23 mouse cellular contexts compared by ENCODE assay signal in the genomic region with DNA sequence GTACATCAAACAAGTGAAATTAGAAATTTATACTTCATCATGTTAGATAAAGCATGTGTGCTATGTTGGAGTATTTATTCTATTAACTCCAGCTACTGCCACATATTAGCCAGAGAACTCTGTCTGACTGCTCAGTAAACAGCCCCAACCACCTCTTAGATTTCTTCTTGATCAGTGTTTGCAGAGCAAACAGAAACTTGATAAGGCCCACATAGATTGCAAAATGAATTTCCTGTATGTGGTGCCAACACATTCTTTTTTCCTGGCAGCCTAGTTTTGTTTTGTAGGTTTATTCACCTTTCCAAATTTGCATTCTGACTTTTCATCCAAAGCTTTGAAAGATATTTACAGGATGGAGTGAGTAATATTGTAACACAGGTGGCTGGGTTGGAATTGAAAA. TPM values are rescaled to one million over a fixed set of nuclear protein-coding genes. Genes with fewer than 3 reads are reported as not detected.
A peak's percentile ranks its signal among the peaks of the same experiment; 100 is the strongest.
DNase-seq lines count a peak whose midpoint lies in the region; ATAC-seq and TF ChIP-seq lines count a peak whose summit lies in the region.
"Had no signal": no experiment of that assay in that cellular context is flagged by ENCODE, and none has a peak within 500 bp of the region (broad histone marks: within the 10 kb centered on the region; RNA-seq: fewer than 3 reads in every experiment).

No protein-coding gene starts in this region.

- no peak for ATAC-seq in embryonic facial prominence, embryonic 14.5 days (ENCODE audit: low read depth)
- peak; percentile 84 for ATAC-seq in intestine, embryonic 16.5 days
- ATAC-seq in lung, postnatal 0 days, result peak; percentile 94
- peak; percentile 87 for ATAC-seq in stomach, embryonic 16.5 days (ENCODE audit: insufficient read depth, low FRiP score)
- ATAC-seq: forebrain, embryonic 16.5 days; hindbrain, embryonic 16.5 days had no signal

- H3K36me3 ChIP-seq in embryonic facial prominence, embryonic 14.5 days (ENCODE audit: control insufficient read depth, insufficient read depth, low read length), result no peaks in the 10 kb centered on the region
- no peaks in the 10 kb centered on the region for H3K36me3 ChIP-seq in embryonic facial prominence, embryonic 10.5 days (replicated peaks)
- H3K36me3 ChIP-seq in intestine, embryonic 16.5 days (ENCODE audit: control insufficient read depth, insufficient read depth, low read length), result no peaks in the 10 kb centered on the region
- H3K36me3 ChIP-seq in lung, postnatal 0 days (ENCODE audit: insufficient read depth, low read length), result no peaks in the 10 kb centered on the region
- H3K36me3 ChIP-seq in stomach, embryonic 16.5 days (ENCODE audit: control insufficient read depth, insufficient read depth, low read length), result no peaks in the 10 kb centered on the region
- H3K36me3 ChIP-seq: forebrain, embryonic 10.5 days; limb, embryonic 15.5 days; midbrain, embryonic 12.5 days had no signal

- TF ChIP-seq CTCF in lung, postnatal 0 days (IDR thresholded peaks at IDR 0.05), result no peak

- H3K27me3 ChIP-seq in embryonic facial prominence, embryonic 14.5 days (replicated peaks; ENCODE audit: control insufficient read depth, insufficient read depth, low read length), result no peaks in the 10 kb centered on the region
- no peaks in the 10 kb centered on the region for H3K27me3 ChIP-seq in embryonic facial prominence, embryonic 10.5 days (replicated peaks; ENCODE audit: low read depth, poor library complexity, severe bottlenecking)
- no peaks in the 10 kb centered on the region for H3K27me3 ChIP-seq in intestine, embryonic 16.5 days (replicated peaks; ENCODE audit: control insufficient read depth, insufficient read depth, low read length)
- H3K27me3 ChIP-seq in lung, postnatal 0 days (replicated peaks; ENCODE audit: insufficient read depth, low read length), result no peaks in the 10 kb centered on the region
- H3K27me3 ChIP-seq in stomach, embryonic 16.5 days (ENCODE audit: control insufficient read depth, insufficient read depth, low read length), result no peaks in the 10 kb centered on the region
- H3K27me3 ChIP-seq: limb, embryonic 15.5 days; midbrain, embryonic 12.5 days had no signal

- H3K9me3 ChIP-seq in embryonic facial prominence, embryonic 14.5 days (ENCODE audit: control insufficient read depth, low read length), result no peaks in the 10 kb centered on the region
- H3K9me3 ChIP-seq in embryonic facial prominence, embryonic 10.5 days, result no peaks in the 10 kb centered on the region
- no peaks in the 10 kb centered on the region for H3K9me3 ChIP-seq in intestine, embryonic 16.5 days (ENCODE audit: control insufficient read depth, low read length)
- no peaks in the 10 kb centered on the region for H3K9me3 ChIP-seq in lung, postnatal 0 days (ENCODE audit: low read length)
- no peaks in the 10 kb centered on the region for H3K9me3 ChIP-seq in stomach, embryonic 16.5 days (replicated peaks; ENCODE audit: control insufficient read depth, low read length)
- H3K9me3 ChIP-seq: forebrain, embryonic 10.5 days; limb, embryonic 15.5 days; midbrain, embryonic 12.5 days had no signal

- peak; percentile 13 for DNase-seq in embryonic facial prominence, embryonic 14.5 days (ENCODE audit: low spot score)
- no peak for DNase-seq in embryonic facial prominence, embryonic 10.5 days (ENCODE audit: low spot score)
- DNase-seq in lung, postnatal 0 days (ENCODE audit: low spot score), result peak; percentile 92
- DNase-seq in layer of hippocampus, adult 9-10 months (ENCODE audit: low spot score), result no peak
- no peak for DNase-seq in frontal cortex, postnatal 14 days (ENCODE audit: low spot score in 2 of 2)
- DNase-seq: adrenal gland, postnatal 10 days; cerebellum, adult 2 months; gastrocnemius, postnatal 14 days; heart, adult 11 months; kidney, adult 18-20 months; kidney, postnatal 25 days; left cerebral cortex, postnatal 4 days; thymus, postnatal 25 days had no signal

- no peak overlapping the region for H3K9ac ChIP-seq in embryonic facial prominence, embryonic 14.5 days (ENCODE audit: low read depth, low read length)
- no peak overlapping the region for H3K9ac ChIP-seq in intestine, embryonic 16.5 days (ENCODE audit: low read depth, low read length)
- H3K9ac ChIP-seq in lung, postnatal 0 days (replicated peaks; ENCODE audit: low read depth), result no peak overlapping the region
- no peak overlapping the region for H3K9ac ChIP-seq in stomach, embryonic 16.5 days (ENCODE audit: low read length)
- H3K9ac ChIP-seq: limb, embryonic 15.5 days; midbrain, embryonic 12.5 days had no signal

- no peaks in the 10 kb centered on the region for H3K4me1 ChIP-seq in embryonic facial prominence, embryonic 14.5 days (ENCODE audit: control insufficient read depth, insufficient read depth, low read length)
- H3K4me1 ChIP-seq in embryonic facial prominence, embryonic 10.5 days, result no peaks in the 10 kb centered on the region
- no peaks in the 10 kb centered on the region for H3K4me1 ChIP-seq in intestine, embryonic 16.5 days (ENCODE audit: control insufficient read depth, insufficient read depth, low read length)
- H3K4me1 ChIP-seq in lung, postnatal 0 days (ENCODE audit: insufficient read depth, low read depth, low read length), result no peaks in the 10 kb centered on the region
- no peaks in the 10 kb centered on the region for H3K4me1 ChIP-seq in stomach, embryonic 16.5 days (ENCODE audit: control insufficient read depth, insufficient read depth, low read length)
- H3K4me1 ChIP-seq: forebrain, embryonic 10.5 days; limb, embryonic 15.5 days; midbrain, embryonic 12.5 days had no signal

- no peak overlapping the region for H3K27ac ChIP-seq in embryonic facial prominence, embryonic 14.5 days (replicated peaks; ENCODE audit: low read depth, low read length)
- H3K27ac ChIP-seq in embryonic facial prominence, embryonic 10.5 days (replicated peaks), result no peak overlapping the region
- H3K27ac ChIP-seq in intestine, embryonic 16.5 days (ENCODE audit: low read length), result no peak overlapping the region
- no peak overlapping the region; the same call in 1 of the 2 replicates for H3K27ac ChIP-seq in lung, postnatal 0 days (ENCODE audit: low read length)
- H3K27ac ChIP-seq in stomach, embryonic 16.5 days (ENCODE audit: low read length), result no peak overlapping the region
- H3K27ac ChIP-seq: forebrain, embryonic 10.5 days; limb, embryonic 15.5 days; midbrain, embryonic 12.5 days had no signal

- no peak overlapping the region for H3K4me3 ChIP-seq in embryonic facial prominence, embryonic 14.5 days (ENCODE audit: low read depth, low read length)
- H3K4me3 ChIP-seq in embryonic facial prominence, embryonic 10.5 days, result no peak overlapping the region
- H3K4me3 ChIP-seq in intestine, embryonic 16.5 days (ENCODE audit: low read length), result no peak overlapping the region
- no peak overlapping the region for H3K4me3 ChIP-seq in lung, postnatal 0 days (ENCODE audit: low read depth, low read length)
- no peak overlapping the region for H3K4me3 ChIP-seq in stomach, embryonic 16.5 days (replicated peaks; ENCODE audit: low read length)
- H3K4me3 ChIP-seq: forebrain, embryonic 10.5 days; limb, embryonic 15.5 days; midbrain, embryonic 12.5 days had no signal

- H3K4me2 ChIP-seq in embryonic facial prominence, embryonic 14.5 days (ENCODE audit: low read depth, low read length), result no peak overlapping the region
- no peak overlapping the region for H3K4me2 ChIP-seq in intestine, embryonic 16.5 days (ENCODE audit: low read depth, low read length)
- no peak overlapping the region for H3K4me2 ChIP-seq in lung, postnatal 0 days (replicated peaks; ENCODE audit: low read depth, low read length)
- H3K4me2 ChIP-seq in stomach, embryonic 16.5 days (ENCODE audit: low read depth, low read length), result no peak overlapping the region
- H3K4me2 ChIP-seq: heart, embryonic 11.5 days; limb, embryonic 15.5 days; midbrain, embryonic 12.5 days had no signal

- TF ChIP-seq EP300 in lung, postnatal 0 days (IDR thresholded peaks at IDR 0.05), result peak; percentile 98

RNA-seq across cellular contexts. Expression of gene Grxcr1, which starts 41.2 kb away (rescaled TPM):
- polyA plus RNA-seq in embryonic facial prominence, embryonic 14.5 days (2014; fragmentation: Nextera tagmentation; extraction: Ambion mirVana), result 0.15 TPM in 1 of 2 replicates, not detected in the other
- 0.19 TPM in 2 replicates for polyA plus RNA-seq in embryonic facial prominence, embryonic 10.5 days (2016; fragmentation: Nextera tagmentation; extraction: Ambion mirVana)
- not detected in 2 replicates for polyA plus RNA-seq in intestine, embryonic 16.5 days (2015; fragmentation: Nextera tagmentation; extraction: Ambion mirVana)
- polyA plus RNA-seq in lung, postnatal 0 days (2015; fragmentation: Nextera tagmentation; extraction: Ambion mirVana), result not detected in 2 replicates
- not detected in 2 replicates for polyA plus RNA-seq in stomach, embryonic 16.5 days (2015; fragmentation: Nextera tagmentation; extraction: Ambion mirVana)
- polyA plus RNA-seq: cerebellum, adult 2 months; forebrain, embryonic 10.5 days; forebrain, embryonic 16.5 days; heart, embryonic 11.5 days; heart, postnatal 0 days; hindbrain, embryonic 16.5 days; limb, embryonic 15.5 days; liver, embryonic 16.5 days; midbrain, embryonic 12.5 days had no signal

RNA-seq across cellular contexts. Expression of gene Gm21905, which starts 44.2 kb away (rescaled TPM):
- not detected in 2 replicates for polyA plus RNA-seq in embryonic facial prominence, embryonic 14.5 days (2014; fragmentation: Nextera tagmentation; extraction: Ambion mirVana)
- not detected in 2 replicates for polyA plus RNA-seq in embryonic facial prominence, embryonic 10.5 days (2016; fragmentation: Nextera tagmentation; extraction: Ambion mirVana)
- not detected in 2 replicates for polyA plus RNA-seq in intestine, embryonic 16.5 days (2015; fragmentation: Nextera tagmentation; extraction: Ambion mirVana)
- polyA plus RNA-seq in lung, postnatal 0 days (2015; fragmentation: Nextera tagmentation; extraction: Ambion mirVana), result not detected in 2 replicates
- polyA plus RNA-seq in stomach, embryonic 16.5 days (2015; fragmentation: Nextera tagmentation; extraction: Ambion mirVana), result not detected in 2 replicates
- polyA plus RNA-seq: cerebellum, adult 2 months; forebrain, embryonic 10.5 days; forebrain, embryonic 16.5 days; heart, embryonic 11.5 days; heart, postnatal 0 days; hindbrain, embryonic 16.5 days; limb, embryonic 15.5 days; liver, embryonic 16.5 days; midbrain, embryonic 12.5 days had no signal

RNA-seq across cellular contexts. Expression of gene Gm5108, which starts 49.0 kb away (rescaled TPM):
- polyA plus RNA-seq in embryonic facial prominence, embryonic 14.5 days (2014; fragmentation: Nextera tagmentation; extraction: Ambion mirVana), result not detected in 2 replicates
- polyA plus RNA-seq in embryonic facial prominence, embryonic 10.5 days (2016; fragmentation: Nextera tagmentation; extraction: Ambion mirVana), result not detected in 2 replicates
- polyA plus RNA-seq in intestine, embryonic 16.5 days (2015; fragmentation: Nextera tagmentation; extraction: Ambion mirVana), result not detected in 2 replicates
- polyA plus RNA-seq in lung, postnatal 0 days (2015; fragmentation: Nextera tagmentation; extraction: Ambion mirVana), result not detected in 2 replicates
- polyA plus RNA-seq in stomach, embryonic 16.5 days (2015; fragmentation: Nextera tagmentation; extraction: Ambion mirVana), result not detected in 2 replicates
- polyA plus RNA-seq: cerebellum, adult 2 months; forebrain, embryonic 10.5 days; forebrain, embryonic 16.5 days; heart, embryonic 11.5 days; heart, postnatal 0 days; hindbrain, embryonic 16.5 days; limb, embryonic 15.5 days; liver, embryonic 16.5 days; midbrain, embryonic 12.5 days had no signal

Comparison
In these comparisons a context has a peak if more than half of its experiments do, and no peak if none do; other contexts are left out.
1. DNase-seq: peak in embryonic facial prominence, embryonic 14.5 days (single experiment) and lung, postnatal 0 days (single experiment); none in embryonic facial prominence, embryonic 10.5 days (single experiment), layer of hippocampus, adult 9-10 months (single experiment) and frontal cortex, postnatal 14 days (0 of 2).